Mouse (Mus musculus): Measurements from ENCODE around the gene Creg1. TPM values are rescaled to one million over a fixed set of nuclear protein-coding genes. Genes with fewer than 3 reads are reported as not detected.
"Not testable (repeated sequence)": the region's sequence is repeated elsewhere in the genome, so short reads cannot be mapped to it uniquely, and the experiment has no call there.

Creg1 gene
- total RNA-seq, 2 experiments from 2014 or later: 40.3 to 44.6 TPM

- DNase-seq: no peak
- intact Hi-C loops (cut with DNase I; ENCODE audit: low total_unique reads): loop anchor here (5.0 kb wide), 1 partner anchor 77 kb away; no protein-coding TSS in a partner anchor
These were observed 24.6 kb upstream of the Creg1 start for GRCm38 (mm10) chr1:165738985-165739384.

- no peak for DNase-seq
These were observed 21.6 kb upstream of the Creg1 start for GRCm38 (mm10) chr1:165741989-165742388.

GRCm38 (mm10) chr1:165748053-165748452 is 15.5 kb upstream of the Creg1 start:
- intact Hi-C loops (cut with DNase I; ENCODE audit: low total_unique reads): loop anchor here (5.0 kb wide), 1 partner anchor 166 kb away; no protein-coding TSS in a partner anchor
- no peak for DNase-seq

More at GRCm38 (mm10) chr1:165741989-165742388, 21.6 kb upstream of the Creg1 start:
- intact Hi-C loops (cut with DNase I; ENCODE audit: low total_unique reads): no loop called here

- intact Hi-C loops (cut with DNase I; ENCODE audit: low total_unique reads): no loop called here
- DNase-seq: no peak
These were observed 12.4 kb upstream of the Creg1 start for GRCm38 (mm10) chr1:165751142-165751541.

- intact Hi-C loops (cut with DNase I; ENCODE audit: low total_unique reads): no loop called here
- no peak for DNase-seq
These were observed 11.7 kb upstream of the Creg1 start for GRCm38 (mm10) chr1:165751838-165752237.

GRCm38 (mm10) chr1:165754205-165754604 is 9.3 kb upstream of the Creg1 start:
- DNase-seq: peak; percentile 64
- intact Hi-C loops (cut with DNase I; ENCODE audit: low total_unique reads): no loop called here

GRCm38 (mm10) chr1:165755194-165755593 is 8.4 kb upstream of the Creg1 start:
- intact Hi-C loops (cut with DNase I; ENCODE audit: low total_unique reads): no loop called here

GRCm38 (mm10) chr1:165761522-165762305 is 1.8 kb upstream of the Creg1 start:
- DNase-seq: no peak
- intact Hi-C loops (cut with DNase I; ENCODE audit: low total_unique reads): no loop called here

More at GRCm38 (mm10) chr1:165755194-165755593, 8.4 kb upstream of the Creg1 start:
- DNase-seq: no peak

- intact Hi-C loops (cut with DNase I; ENCODE audit: low total_unique reads); DNase-seq: not testable (repeated sequence)
These were observed 1.0 kb upstream of the Creg1 start for GRCm38 (mm10) chr1:165762498-165762897.

- DNase-seq: no peak
- intact Hi-C loops (cut with DNase I; ENCODE audit: low total_unique reads): no loop called here
These were observed 472 bp upstream of the Creg1 start for GRCm38 (mm10) chr1:165762914-165763634.

GRCm38 (mm10) chr1:165764571-165764970 is 1.0 kb downstream of the Creg1 start:
- intact Hi-C loops (cut with DNase I; ENCODE audit: low total_unique reads): no loop called here
- no peak for DNase-seq

- no peak for DNase-seq
- intact Hi-C loops (cut with DNase I; ENCODE audit: low total_unique reads): no loop called here
These were observed 1.5 kb downstream of the Creg1 start for GRCm38 (mm10) chr1:165765041-165765440.

GRCm38 (mm10) chr1:165765651-165766294 is 2.2 kb downstream of the Creg1 start:
- no peak for DNase-seq
- intact Hi-C loops (cut with DNase I; ENCODE audit: low total_unique reads): no loop called here

- intact Hi-C loops (cut with DNase I; ENCODE audit: low total_unique reads): no loop called here
- DNase-seq: no peak
These were observed 2.8 kb downstream of the Creg1 start for GRCm38 (mm10) chr1:165766295-165766890.

- DNase-seq: no peak
- intact Hi-C loops (cut with DNase I; ENCODE audit: low total_unique reads): no loop called here
These were observed 5.5 kb downstream of the Creg1 start for GRCm38 (mm10) chr1:165768894-165769512.

GRCm38 (mm10) chr1:165770181-165770759 is 6.7 kb downstream of the Creg1 start:
- DNase-seq: no peak
- intact Hi-C loops (cut with DNase I; ENCODE audit: low total_unique reads): loop anchor here (10.0 kb wide), 1 partner anchor 595 kb away; no protein-coding TSS in a partner anchor

- peak; percentile 73 for DNase-seq
- intact Hi-C loops (cut with DNase I; ENCODE audit: low total_unique reads): loop anchor here (10.0 kb wide), 1 partner anchor 593 kb away; no protein-coding TSS in a partner anchor
These were observed 7.9 kb downstream of the Creg1 start for GRCm38 (mm10) chr1:165771491-165771897.

GRCm38 (mm10) chr1:165771998-165772397 is 8.5 kb downstream of the Creg1 start:
- intact Hi-C loops (cut with DNase I; ENCODE audit: low total_unique reads): loop anchor here (10.0 kb wide), 1 partner anchor 593 kb away; no protein-coding TSS in a partner anchor
- DNase-seq: no peak

Data from gastrocnemius, postnatal 14 days (tissue).